In genomic region chr6:118330496-118330895, GRCm38 (mm10) we compare ENCODE assay signal across 30 mouse cellular contexts.
"Had no signal": no experiment of that assay in that cellular context is flagged by ENCODE, and none has a peak within 500 bp of the region (broad histone marks: within the 10 kb centered on the region; RNA-seq: fewer than 3 reads in every experiment).

No protein-coding gene starts in this region.

- H3K4me1 ChIP-seq: heart, embryonic 12.5 days; heart, embryonic 13.5 days; heart, embryonic 15.5 days; hindbrain, embryonic 10.5 days; hindbrain, embryonic 12.5 days; intestine, embryonic 15.5 days; kidney, embryonic 15.5 days had no signal

- H3K27me3 ChIP-seq: heart, embryonic 12.5 days; heart, embryonic 13.5 days; heart, embryonic 15.5 days; hindbrain, embryonic 12.5 days; hindbrain, embryonic 13.5 days; hindbrain, embryonic 15.5 days; intestine, embryonic 15.5 days; kidney, embryonic 15.5 days had no signal

- H3K9me3 ChIP-seq: heart, embryonic 12.5 days; heart, embryonic 13.5 days; heart, embryonic 15.5 days; hindbrain, embryonic 10.5 days; hindbrain, embryonic 12.5 days; hindbrain, embryonic 13.5 days; hindbrain, embryonic 15.5 days; intestine, embryonic 15.5 days; kidney, embryonic 15.5 days had no signal

- H3K36me3 ChIP-seq: heart, embryonic 12.5 days; heart, embryonic 13.5 days; heart, embryonic 15.5 days; hindbrain, embryonic 10.5 days; hindbrain, embryonic 12.5 days; hindbrain, embryonic 13.5 days; hindbrain, embryonic 15.5 days; intestine, embryonic 15.5 days; kidney, embryonic 15.5 days had no signal

- DNase-seq: heart, postnatal 10 days; heart, postnatal 14 days; heart, postnatal 36 days; heart, postnatal 4 days; kidney, adult 11 months; kidney, adult 18-20 months; kidney, adult 2 months; kidney, adult 8-10 months; kidney, adult 9 months; kidney, postnatal 10 days; kidney, postnatal 14 days; kidney, postnatal 25 days; kidney, postnatal 36 days; kidney, postnatal 4 days; layer of hippocampus, adult 9-11 months; layer of hippocampus, postnatal 36 days had no signal

- H3K4me3 ChIP-seq: heart, embryonic 12.5 days; heart, embryonic 13.5 days; heart, embryonic 15.5 days; hindbrain, embryonic 10.5 days; hindbrain, embryonic 12.5 days; hindbrain, embryonic 13.5 days; hindbrain, embryonic 15.5 days; intestine, embryonic 15.5 days; kidney, embryonic 15.5 days; layer of hippocampus, adult 2 months; left cerebral cortex, adult 2 months had no signal

- H3K27ac ChIP-seq: heart, embryonic 13.5 days; heart, embryonic 15.5 days; hindbrain, embryonic 10.5 days; hindbrain, embryonic 12.5 days; hindbrain, embryonic 13.5 days; hindbrain, embryonic 14.5 days; hindbrain, embryonic 15.5 days; hindbrain, postnatal 0 days; intestine, embryonic 15.5 days; kidney, embryonic 15.5 days; kidney, postnatal 0 days; layer of hippocampus, adult 2 months; left cerebral cortex, adult 2 months had no signal

- H3K9ac ChIP-seq: heart, embryonic 12.5 days; heart, embryonic 13.5 days; heart, embryonic 15.5 days; hindbrain, embryonic 12.5 days; hindbrain, embryonic 13.5 days; hindbrain, embryonic 14.5 days; hindbrain, embryonic 15.5 days; intestine, embryonic 15.5 days; kidney, embryonic 15.5 days had no signal
